Mouse (Mus musculus) heart, adult 2 months (tissue): ENCODE data around the gene Arpc1b. TPM values are rescaled to one million over a fixed set of nuclear protein-coding genes. Genes with fewer than 3 reads are reported as not detected.
"Not testable (repeated sequence)": the region's sequence is repeated elsewhere in the genome, so short reads cannot be mapped to it uniquely, and the experiment has no call there.

Experiments used
- DNase-seq, 2 experiments: peaks; one replicate each; pipeline ENCODE4 v3.0.0; 2021
- H3K27ac ChIP-seq: fragments of 200-600 bp; 2 replicates; pipeline ENCODE4 v1.8.1; 2022
- H3K27me3 ChIP-seq: fragments of 200-500 bp; 2 replicates; pipeline ENCODE4 v1.6.1; 2012; ENCODE audit warnings: mild to moderate bottlenecking, low read length, inconsistent platforms, mixed read lengths; ENCODE audit not compliant: control insufficient read depth, insufficient read depth
- H3K36me3 ChIP-seq: fragments of 200-500 bp; 2 replicates; pipeline ENCODE4 v1.6.1; 2012; ENCODE audit warnings: low read length, inconsistent platforms; ENCODE audit not compliant: control insufficient read depth, insufficient read depth
- H3K4me1 ChIP-seq: fragments of 200-500 bp; 2 replicates; pipeline ENCODE4 v1.6.1; 2011; ENCODE audit warnings: low read length; ENCODE audit not compliant: control insufficient read depth, insufficient read depth
- H3K4me3 ChIP-seq: fragments of 200-600 bp; 2 replicates; pipeline ENCODE4 v1.8.1; 2022
- H3K79me2 ChIP-seq: fragments of 200-500 bp; replicated peaks from 2 replicates; pipeline ENCODE4 v1.6.1; 2012; ENCODE audit warnings: mild to moderate bottlenecking, inconsistent platforms, low read length, moderate library complexity, mixed read lengths; ENCODE audit not compliant: control insufficient read depth, insufficient read depth
- H3K9ac ChIP-seq: fragments of 200-500 bp; 2 replicates; pipeline ENCODE4 v1.6.1; 2012; ENCODE audit warnings: low read depth, mild to moderate bottlenecking, control low read depth, inconsistent platforms, low read length, mixed read lengths
- CTCF ChIP-seq: fragments of 200-600 bp; IDR thresholded peaks from 2 replicates; pipeline ENCODE4 v1.8.1; 2022; ENCODE audit warnings: antibody characterized with exemption, mild to moderate bottlenecking, moderate library complexity
- EP300 ChIP-seq: fragments of 200-500 bp; IDR thresholded peaks from 2 replicates; pipeline ENCODE4 v1.6.1; 2011; ENCODE audit warnings: low read depth, low read length, control low read depth; ENCODE audit not compliant: insufficient read depth
- POLR2A ChIP-seq: fragments of 200-500 bp; IDR thresholded peaks from 2 replicates; pipeline ENCODE4 v1.6.1; 2011; ENCODE audit warnings: mild to moderate bottlenecking, low read depth, low read length, control low read depth; ENCODE audit not compliant: insufficient read depth
- WGBS: fragments of 180-500 bp; shearing (Covaris S2); methylation state at CpG from one replicate; pipeline ENCODE4 v1.1.7; 2018; 5-methylcytosine and 5-hydroxymethylcytosine counted together
- intact Hi-C: fragments of 180-260 bp; cut with DNase I; formaldehyde crosslinking; loops from one replicate; pipeline ENCODE4 v1.15.1; 2025
- polyA plus RNA-seq: library from polyadenylated mRNA; depleted of rRNA; stranded (reverse); fragments of >200 nt; gene quantifications from 2 replicates; pipeline ENCODE4 v1.2.3, GENCODE M21; 2012
- total RNA-seq, 2 experiments: library from RNA; stranded (reverse); gene quantifications; 2 replicates each; pipeline ENCODE4 v1.2.3; 2021

Gene Arpc1b
- total and polyA plus RNA-seq, 3 experiments, result 60.8 to 137 (median 75.0) TPM

DNA sequence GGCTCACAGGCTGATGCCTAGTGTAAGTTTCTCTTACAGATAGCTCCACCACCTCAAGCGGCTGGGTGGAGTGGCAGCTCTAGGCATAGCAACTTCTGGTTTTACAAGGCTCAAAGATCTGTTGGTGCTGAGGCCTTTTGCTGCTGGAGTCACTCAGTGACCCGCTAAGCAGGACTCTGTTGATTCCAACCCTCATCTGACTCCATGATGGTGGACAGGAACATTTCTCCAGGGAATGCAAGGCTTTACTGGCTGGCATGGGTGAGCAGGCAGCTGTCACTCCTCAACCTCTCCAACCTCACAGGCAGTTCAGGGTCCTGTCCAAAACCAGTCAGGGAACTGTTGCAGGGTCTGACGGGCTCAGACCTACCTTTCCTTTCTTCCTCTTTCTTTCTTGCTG, 17.0 kb downstream of the Arpc1b start:
- intact Hi-C loops, result no loop called here
- Histone ChIP-seq H3K27me3 (no peaks in the 10 kb centered on the region), H3K36me3 (no peaks in the 10 kb centered on the region), H3K79me2 (no peaks in the 10 kb centered on the region), H3K4me1 (peaks cover 6% of the 10 kb centered on the region), H3K4me3 (no peak overlapping the region), H3K27ac (no peak overlapping the region), H3K9ac (no peak overlapping the region)
- no peak for TF ChIP-seq EP300
- TF ChIP-seq CTCF, result no peak
- no peak for TF ChIP-seq POLR2A
- WGBS, result 75% methylated on average over 3 of the region's 3 CpGs
- no peak for DNase-seq

DNA sequence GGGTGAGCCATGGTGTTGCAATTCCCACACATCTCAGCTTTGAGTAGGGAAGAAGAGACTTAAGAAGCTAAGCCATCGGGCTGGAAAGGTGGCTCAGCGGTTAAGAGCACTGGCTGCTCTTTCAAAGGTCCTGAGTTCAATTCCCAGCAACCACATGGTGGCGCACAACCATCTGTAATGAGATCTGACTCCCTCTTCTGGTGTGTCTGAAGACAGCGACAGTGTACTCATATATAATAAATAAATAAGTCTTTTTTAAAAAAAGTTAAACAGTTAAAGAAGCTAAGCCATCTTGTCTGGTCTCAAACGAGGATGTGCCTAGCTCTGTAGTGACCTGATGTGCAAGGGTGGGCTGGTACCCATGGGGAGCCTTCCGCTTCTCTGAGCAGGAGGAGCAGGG, 19.3 kb downstream of the Arpc1b start:
- H3K36me3 ChIP-seq, H3K27me3 ChIP-seq, H3K27ac ChIP-seq, intact Hi-C loops, DNase-seq, H3K79me2 ChIP-seq, H3K9ac ChIP-seq, H3K4me3 ChIP-seq: not testable (repeated sequence)
- 91% methylated on average over 6 of the region's 6 CpGs for WGBS
- 0 out of 2 replicates have a peak, but pooled peaks have one; percentile 18 for TF ChIP-seq CTCF
- H3K4me1 ChIP-seq, result peaks cover 12% of the 10 kb centered on the region

GRCm38 (mm10) chr5:145138836-145139235, 24.8 kb downstream of the Arpc1b start:
- Histone ChIP-seq H3K27me3 (no peaks in the 10 kb centered on the region), H3K36me3 (peaks cover 13% of the 10 kb centered on the region; the same call in 1 of the 2 replicates), H3K9ac (peak overlapping the region; percentile 84; the same call in 1 of the 2 replicates), H3K4me1 (peaks cover 8% of the 10 kb centered on the region), H3K79me2 (peaks cover 4% of the 10 kb centered on the region), H3K27ac (no peak overlapping the region), H3K4me3 (peak overlapping the region; percentile 85)
- DNase-seq, result no peak
- no peak for TF ChIP-seq EP300
- TF ChIP-seq CTCF, result no peak
- no peak for TF ChIP-seq POLR2A
- WGBS, result 4% methylated on average over 6 of the region's 6 CpGs
- intact Hi-C loops, result loop anchor here (2.0 kb wide), 1 partner anchor 54 kb away; the partner anchor contains the start of gene Kpna7

DNA sequence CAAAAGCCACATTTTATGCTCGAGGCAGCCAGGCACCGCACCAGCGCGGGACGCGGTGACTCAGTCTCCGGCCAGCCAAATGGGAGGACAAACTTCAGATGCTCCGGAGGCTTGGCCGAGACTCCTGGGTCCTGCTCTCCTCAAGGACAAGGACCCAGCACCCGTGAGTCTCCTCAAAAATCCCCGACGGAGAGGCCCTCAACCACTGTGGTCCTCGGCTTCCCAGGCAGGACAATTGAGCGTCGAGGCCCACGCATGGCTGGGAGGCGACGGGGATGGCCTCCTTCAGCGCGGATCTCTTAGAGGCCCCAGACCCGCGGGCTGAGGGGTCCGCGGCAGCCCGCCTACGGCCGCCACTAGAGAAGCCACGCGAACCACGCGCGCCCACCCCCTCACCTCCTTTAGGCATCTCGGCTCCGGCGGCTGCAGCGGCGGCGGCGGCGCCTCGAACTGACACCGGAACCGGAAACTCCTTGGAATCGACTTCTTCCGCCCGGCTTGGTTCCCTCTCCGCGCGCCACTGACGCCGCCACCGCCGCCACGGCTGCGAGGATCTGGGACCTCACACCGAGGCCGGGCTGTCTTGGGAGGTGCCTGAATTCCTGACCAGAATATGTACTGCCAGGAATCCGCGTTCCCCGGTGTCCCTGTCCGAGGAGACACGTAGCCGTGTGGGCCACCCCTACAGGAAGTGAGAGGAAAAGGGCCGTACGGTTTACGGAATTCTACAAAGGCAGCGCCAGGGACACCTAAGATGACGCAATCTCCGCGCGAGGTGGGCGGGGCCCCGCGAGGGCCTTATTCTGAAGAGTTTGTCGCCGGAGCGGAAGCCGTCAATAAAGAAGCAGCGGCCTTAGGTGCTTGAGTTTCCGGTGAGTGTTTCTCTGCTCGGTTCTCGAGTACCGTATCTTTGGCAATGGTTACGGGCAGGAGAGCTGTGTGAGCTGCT, 25.8 kb downstream of the Arpc1b start, which contains the start of the genes Pdap1 and Bud31:
Pdap1 (minus strand) TSS at position 668 of the 949 bp plus-strand sequence.
Bud31 (plus strand) TSS at position 792 of the 949 bp plus-strand sequence.
- under 1% methylated on average over 84 of the region's 84 CpGs for WGBS

DNA sequence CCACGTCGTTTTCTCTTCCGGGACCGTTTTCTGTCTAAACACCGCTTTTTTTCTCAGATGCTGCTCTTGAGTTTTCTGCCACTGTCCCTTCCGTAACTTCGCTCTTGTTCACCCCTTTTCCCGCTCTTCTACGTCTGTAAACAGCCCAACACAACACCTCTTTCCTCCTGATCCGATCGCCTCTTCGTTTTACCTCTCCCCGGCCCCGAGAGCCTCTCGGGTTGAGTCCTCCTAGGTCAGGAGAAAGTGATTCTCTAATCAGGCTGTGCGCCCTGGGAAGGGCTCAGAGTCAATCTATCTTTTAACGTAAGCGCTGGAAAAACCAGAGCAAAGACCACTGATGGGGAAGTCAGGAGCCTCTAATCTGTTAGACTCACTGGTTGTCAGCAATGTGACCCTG, 26.6 kb downstream of the Arpc1b start:
- Histone ChIP-seq H3K4me3 (peak overlapping the region; percentile 85), H3K9ac (peak overlapping the region; percentile 75), H3K4me1 (peaks cover 8% of the 10 kb centered on the region), H3K36me3 (peaks cover 16% of the 10 kb centered on the region; the same call in 1 of the 2 replicates), H3K79me2 (peaks cover 4% of the 10 kb centered on the region), H3K27me3 (no peaks in the 10 kb centered on the region), H3K27ac (peak overlapping the region; percentile 99)
- intact Hi-C loops, result loop anchor here (1.0 to 2.0 kb wide), 3 partner anchors 24 to 60 kb away; partner anchors contain the start of genes Cpsf4, Ptcd1 and Zkscan14
- TF ChIP-seq POLR2A (no peak), EP300 (no peak), CTCF (no peak)
- under 1% methylated on average over 18 of the region's 18 CpGs for WGBS
- DNase-seq, result no peak

More for the DNA sequence above, 25.8 kb downstream of the Arpc1b start, which contains the start of the genes Pdap1 and Bud31:
- TF ChIP-seq CTCF (no peak), EP300 (peak; percentile 93), POLR2A (peak; percentile 94)
- peak; percentile 95 to 97 for DNase-seq
- H3K9ac ChIP-seq, result peak within 1 kb of the TSS; percentile 84
- peak within 1 kb of the TSS; percentile 85 for H3K4me3 ChIP-seq
- H3K36me3 ChIP-seq, result peaks cover 15% of the 10 kb centered on the region; the same call in 1 of the 2 replicates
- peaks cover 8% of the 10 kb centered on the region for H3K4me1 ChIP-seq
- peak within 1 kb of the TSS; percentile 99 for H3K27ac ChIP-seq
- H3K79me2 ChIP-seq, result peaks cover 4% of the 10 kb centered on the region
- intact Hi-C loops, result loop anchor here (1.0 to 2.0 kb wide), 4 partner anchors 23 to 61 kb away; partner anchors contain the start of genes Cpsf4, Kpna7, Ptcd1 and Zkscan14
- no peaks in the 10 kb centered on the region for H3K27me3 ChIP-seq

GRCm38 (mm10) chr5:145147748-145148147, 33.7 kb downstream of the Arpc1b start:
- intact Hi-C loops, result no loop called here
- WGBS, result 82% methylated on average over 5 of the region's 5 CpGs
- peaks cover 3% of the 10 kb centered on the region; the same call in 1 of the 2 replicates for H3K36me3 ChIP-seq

More at GRCm38 (mm10) chr5:145147748-145148147, 33.7 kb downstream of the Arpc1b start:
- Histone ChIP-seq H3K4me3 (no peak overlapping the region), H3K9ac (no peak overlapping the region), H3K4me1 (no peaks in the 10 kb centered on the region), H3K27ac (no peak overlapping the region), H3K27me3 (no peaks in the 10 kb centered on the region), H3K79me2 (no peaks in the 10 kb centered on the region)
- TF ChIP-seq POLR2A (no peak), EP300 (no peak), CTCF (no peak)
- no peak for DNase-seq
